Mouse (Mus musculus) neural tube, postnatal 0 days (tissue): ENCODE data around the gene Krtap1-4. TPM values are rescaled to one million over a fixed set of nuclear protein-coding genes. Genes with fewer than 3 reads are reported as not detected.

Experiments used
- polyA plus RNA-seq: library from polyadenylated mRNA; unstranded; fragments of >200 nt; fragmentation: Nextera tagmentation; extraction: Ambion mirVana; gene quantifications from 2 replicates; pipeline ENCODE4 v1.2.1, GENCODE M21; 2015

The Krtap1-4 gene
- not detected in 2 replicates for polyA plus RNA-seq

DNA sequence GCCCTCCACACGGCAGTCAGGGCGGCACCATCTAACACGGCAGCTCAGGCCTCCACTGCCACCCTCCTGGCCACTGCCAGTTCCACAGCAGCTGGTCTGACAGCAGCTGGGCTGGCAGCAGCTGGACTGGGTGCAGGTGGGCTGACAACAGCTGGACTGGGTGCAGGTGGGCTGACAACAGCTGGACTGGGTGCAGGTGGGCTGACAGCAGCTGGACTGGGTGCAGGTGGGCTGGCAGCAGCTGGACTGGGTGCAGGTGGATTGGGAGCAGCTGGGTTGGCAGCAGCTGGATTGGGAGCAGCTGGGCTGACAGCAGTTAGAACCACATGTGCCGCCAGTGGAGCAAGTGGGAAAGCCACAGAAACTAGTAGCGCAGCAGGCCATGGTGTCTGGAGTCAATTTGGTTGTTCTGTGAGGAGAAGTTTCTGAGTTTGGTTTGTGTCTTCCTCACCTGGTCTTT lies at the start of gene Krtap1-4:
TSS of gene Krtap1-4 (minus strand) at position 410 of the 460 bp plus-strand sequence.

DNA sequence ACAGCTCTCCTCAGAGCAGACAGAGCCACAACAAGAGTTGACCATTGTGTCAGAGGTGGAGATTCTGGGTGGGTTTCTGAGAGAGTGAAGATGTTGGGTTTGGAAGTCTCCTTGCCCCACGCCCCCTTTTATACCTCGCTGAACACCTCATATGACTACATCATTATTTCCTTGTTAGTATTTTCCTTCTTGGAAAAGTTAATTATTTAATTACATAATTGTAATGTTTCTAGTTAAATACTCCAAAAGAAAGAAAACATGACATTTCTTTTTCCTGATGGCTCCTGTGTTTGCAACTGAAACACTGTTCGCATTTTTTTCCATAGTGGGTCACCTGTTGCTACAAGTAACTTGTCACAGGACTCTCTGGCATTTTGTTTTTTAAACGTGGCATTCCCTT lies 44.7 kb upstream of the Krtap1-4 start, which contains the start of gene Krtap4-1:
TSS of gene Krtap4-1 (minus strand) at position 101 of the 400 bp plus-strand sequence.

DNA sequence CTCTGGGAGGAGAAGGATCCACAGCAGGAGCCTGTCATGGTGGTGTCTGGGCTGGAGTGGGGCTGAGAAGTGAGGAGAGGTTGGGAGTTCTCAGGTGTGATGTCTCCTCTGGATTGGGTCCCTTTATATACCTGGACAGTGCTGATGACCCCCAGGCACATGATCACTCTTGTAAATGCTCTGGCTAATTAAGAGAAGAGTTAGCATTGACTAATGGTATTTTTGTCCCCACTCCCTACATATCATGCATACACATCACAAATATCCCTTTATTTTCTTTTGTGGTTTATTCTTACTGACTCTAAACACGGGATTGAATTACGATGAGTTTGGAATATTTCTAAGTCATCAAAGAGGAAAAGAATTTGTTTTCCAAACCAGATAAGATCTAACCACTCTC lies 36.9 kb upstream of the Krtap1-4 start, which contains the start of gene Gm11562:
TSS of gene Gm11562 (minus strand) at position 101 of the 400 bp plus-strand sequence.

DNA sequence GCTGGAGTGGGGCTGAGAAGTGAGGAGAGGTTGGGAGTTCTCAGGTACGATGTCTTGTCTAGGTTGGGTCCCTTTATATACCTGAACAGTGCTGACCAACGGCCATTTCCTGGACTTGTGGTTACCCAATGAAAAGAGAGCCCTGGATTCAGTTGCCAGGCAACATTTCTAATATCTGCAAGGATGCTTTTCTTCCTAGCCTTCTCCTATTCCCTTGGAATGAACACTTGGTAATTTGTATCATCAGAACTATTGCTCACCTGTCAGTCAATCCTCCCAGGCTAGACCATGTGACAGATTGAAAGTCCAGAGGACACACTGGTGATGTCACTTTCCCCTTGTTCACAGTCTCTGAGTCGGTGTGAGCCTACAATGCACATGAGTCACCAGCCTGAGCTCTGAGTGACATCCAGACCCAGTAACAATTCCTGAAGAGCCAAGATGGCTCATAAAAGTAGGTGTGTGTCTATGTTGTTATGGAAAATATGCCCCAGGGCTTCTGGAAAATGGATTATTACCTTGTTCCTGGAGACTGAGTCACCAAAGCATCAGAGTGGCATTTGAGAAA lies 31.4 kb upstream of the Krtap1-4 start, which contains the start of gene Krtap2-4:
TSS of gene Krtap2-4 (minus strand) at position 51 of the 568 bp plus-strand sequence.

DNA sequence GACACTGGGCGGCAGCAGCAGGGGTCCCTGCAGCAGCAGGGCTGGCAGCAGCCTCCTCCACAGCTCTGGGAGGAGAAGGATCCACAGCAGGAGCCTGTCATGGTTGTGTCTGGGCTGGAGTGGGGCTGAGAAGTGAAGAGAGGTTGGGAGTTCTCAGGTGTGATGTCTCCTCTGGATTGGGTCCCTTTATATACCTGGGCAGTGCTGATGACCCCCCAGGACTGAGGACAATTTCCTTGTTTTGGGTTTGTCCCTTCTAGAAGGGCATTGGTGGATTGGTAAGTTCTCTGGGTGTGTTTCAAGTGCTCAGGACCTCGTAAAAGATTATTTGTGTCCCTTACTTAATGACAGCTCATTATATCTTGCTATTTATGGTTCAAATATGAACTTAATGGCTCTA lies 26.6 kb upstream of the Krtap1-4 start, which contains the start of gene Gm11937:
TSS of gene Gm11937 (minus strand) at position 101 of the 400 bp plus-strand sequence.

DNA sequence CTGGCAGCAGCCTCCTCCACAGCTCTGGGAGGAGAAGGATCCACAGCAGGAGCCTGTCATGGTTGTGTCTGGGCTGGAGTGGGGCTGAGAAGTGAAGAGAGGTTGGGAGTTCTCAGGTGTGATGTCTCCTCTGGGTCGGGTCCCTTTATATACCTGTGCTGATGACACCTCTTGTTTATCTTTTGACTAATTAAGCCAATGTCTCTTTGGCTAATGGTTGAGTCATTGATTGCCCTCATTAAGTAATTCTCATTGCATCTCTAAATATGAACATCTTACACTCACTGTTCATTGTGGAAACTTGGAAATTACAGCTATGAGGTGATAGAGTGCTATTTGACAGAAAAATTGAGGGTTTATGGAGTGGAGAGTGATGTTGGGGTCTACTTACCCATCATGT lies 19.8 kb upstream of the Krtap1-4 start, which contains the start of gene Gm11938:
TSS of gene Gm11938 (minus strand) at position 101 of the 400 bp plus-strand sequence.

DNA sequence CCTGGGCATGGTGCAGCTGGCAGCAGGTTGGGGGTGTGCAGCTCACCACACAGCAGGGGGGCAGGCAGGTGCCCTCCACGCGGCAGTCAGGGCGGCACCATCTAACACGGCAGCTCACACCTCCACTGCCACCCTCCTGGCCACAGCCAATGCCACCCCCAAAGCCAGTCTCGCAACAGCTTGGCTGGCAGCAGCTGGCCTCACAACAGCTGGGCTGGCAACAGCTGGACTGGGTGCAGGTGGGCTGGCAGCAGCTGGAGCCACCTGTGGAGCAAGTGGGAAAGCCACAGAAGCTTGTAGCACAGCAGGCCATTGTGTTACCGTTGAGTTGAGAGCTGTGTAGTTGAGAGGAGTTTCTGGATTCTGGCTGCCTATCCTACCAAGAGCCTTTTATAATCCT lies 14.3 kb upstream of the Krtap1-4 start, which contains the start of gene Krtap9-3:
TSS of gene Krtap9-3 (minus strand) at position 364 of the 400 bp plus-strand sequence.

DNA sequence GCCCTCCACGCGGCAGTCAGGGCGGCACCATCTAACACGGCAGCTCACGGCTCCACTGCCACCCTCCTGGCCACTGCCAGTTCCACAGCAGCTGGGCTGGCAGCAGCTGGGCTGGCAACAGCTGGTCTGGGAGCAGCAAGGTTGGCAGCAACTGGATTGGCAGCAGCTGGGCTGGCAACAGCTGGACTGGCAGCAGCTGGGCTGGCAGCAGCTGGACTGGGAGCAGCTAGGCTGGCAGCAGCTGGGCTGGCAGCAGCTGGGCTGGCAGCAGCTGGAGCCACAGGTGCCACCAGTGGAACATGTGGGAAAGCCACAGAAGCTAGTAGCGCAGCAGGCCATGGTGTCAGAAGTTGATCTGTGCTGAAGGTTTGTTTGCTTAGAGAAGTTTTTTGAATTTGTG lies 7.5 kb upstream of the Krtap1-4 start, which contains the start of gene Krtap1-3:
TSS of gene Krtap1-3 (minus strand) at position 359 of the 400 bp plus-strand sequence.

DNA sequence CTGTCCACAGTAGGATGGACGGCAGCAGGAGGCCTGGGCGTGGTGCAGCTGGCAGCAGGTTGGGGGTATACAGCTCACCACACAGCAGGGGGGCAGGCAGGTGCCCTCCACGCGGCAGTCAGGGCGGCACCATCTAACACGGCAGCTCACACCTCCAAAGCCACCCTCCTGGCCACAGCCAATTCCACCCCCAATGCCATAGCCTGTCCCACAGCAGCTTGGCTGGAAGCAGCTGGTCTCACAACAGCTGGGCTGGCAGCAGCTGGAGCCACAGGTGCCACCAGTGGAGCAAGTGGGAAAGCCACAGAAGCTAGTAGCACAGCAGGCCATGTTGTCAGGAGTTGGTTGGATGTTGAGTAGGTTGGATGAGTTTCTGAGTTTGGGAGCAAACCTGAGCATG lies 2.8 kb downstream of the Krtap1-4 start, which contains the start of gene Krtap1-5:
TSS of gene Krtap1-5 (minus strand) at position 381 of the 400 bp plus-strand sequence.

DNA sequence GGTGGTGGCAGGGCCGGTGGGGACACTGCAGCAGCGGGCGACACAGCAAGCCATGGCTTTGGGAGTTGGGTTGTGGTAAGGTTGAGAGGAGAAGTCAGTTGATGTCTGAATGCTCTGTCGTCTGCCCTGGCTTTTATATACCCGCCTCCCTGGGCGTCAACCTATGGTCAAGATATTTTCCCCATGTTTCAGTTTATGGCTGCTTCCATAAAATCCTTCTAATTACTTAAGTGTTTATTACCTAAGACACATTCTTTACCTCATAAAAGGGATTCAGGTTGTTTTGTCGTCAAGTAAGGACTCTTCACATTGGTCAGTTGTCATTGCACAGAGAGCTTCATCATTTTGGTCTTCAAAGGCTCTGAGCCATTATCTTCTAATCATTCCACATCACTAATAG lies 16.9 kb downstream of the Krtap1-4 start, which contains the start of gene Krtap3-1:
TSS of gene Krtap3-1 (minus strand) at position 101 of the 400 bp plus-strand sequence.

DNA sequence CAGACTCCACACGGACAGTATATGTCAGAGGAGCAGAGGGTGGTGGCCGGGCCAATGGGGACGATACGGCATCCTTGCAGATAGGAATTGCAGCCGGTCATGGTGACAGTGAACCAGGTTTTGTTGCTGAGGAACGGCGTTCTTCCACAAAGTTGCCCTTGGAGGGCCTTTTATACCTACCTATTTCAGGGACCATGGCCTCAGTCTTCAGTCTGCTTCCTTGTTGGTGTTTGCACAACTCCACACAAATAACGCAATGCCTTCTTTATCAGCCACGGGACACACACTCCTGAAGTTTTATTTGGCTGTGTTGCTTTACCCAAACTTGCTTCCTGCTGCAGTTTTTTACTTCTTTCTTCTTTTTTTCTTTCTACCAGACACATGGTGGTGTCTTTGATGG lies 24.1 kb downstream of the Krtap1-4 start, which contains the start of gene Gm11939:
TSS of gene Gm11939 (minus strand) at position 101 of the 400 bp plus-strand sequence.

DNA sequence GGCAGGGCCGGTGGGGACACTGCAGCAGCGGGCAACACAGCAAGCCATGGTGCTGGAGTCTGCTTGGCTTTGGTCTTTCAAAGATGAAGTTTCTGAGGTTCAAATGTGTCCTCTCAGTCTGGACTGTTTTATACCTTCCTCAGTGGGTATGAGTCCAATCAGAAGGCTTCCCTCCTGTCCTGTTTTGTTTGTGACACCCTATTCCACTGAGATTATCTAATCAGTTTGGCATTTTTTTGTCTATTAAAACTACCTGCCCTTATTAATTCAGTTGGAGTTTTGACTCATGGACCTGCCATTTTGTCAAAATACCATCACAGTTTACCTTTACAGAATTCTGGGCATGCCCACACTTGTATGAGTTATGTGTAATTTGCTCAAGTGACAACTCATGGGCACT lies 26.7 kb downstream of the Krtap1-4 start, which contains the start of gene Krtap3-2:
TSS of gene Krtap3-2 (minus strand) at position 101 of the 400 bp plus-strand sequence.

DNA sequence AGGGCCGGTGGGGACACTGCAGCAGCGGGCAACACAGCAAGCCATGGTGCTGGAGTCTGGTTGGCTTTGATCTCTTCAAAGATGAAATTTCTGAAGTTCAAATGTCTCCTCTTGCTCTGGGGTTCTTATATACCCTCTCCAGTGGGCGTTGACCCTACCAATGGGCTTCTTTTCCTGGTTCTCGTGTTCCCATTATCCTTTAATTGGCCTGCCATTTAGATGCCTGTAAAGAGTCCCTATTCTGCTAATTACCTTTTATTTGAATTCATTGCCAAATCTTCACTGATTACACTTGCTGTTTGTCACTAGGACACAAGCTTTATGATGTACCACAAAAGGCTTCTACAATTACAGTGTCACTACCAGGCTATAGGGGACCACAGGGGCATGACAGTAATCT lies 32.7 kb downstream of the Krtap1-4 start, which contains the start of gene Krtap3-3:
TSS of gene Krtap3-3 (minus strand) at position 101 of the 400 bp plus-strand sequence.

Other genes with a start within 250 kb of the Krtap1-4 start
- gene Krt26, start 245.7 kb downstream of the Krtap1-4 start, polyA plus RNA-seq = 0.30 and 0.69 TPM in 2 replicates
- gene Krt27, start 232.6 kb downstream of the Krtap1-4 start, polyA plus RNA-seq = 0.43 and 0.71 TPM in 2 replicates
- 0.45 and 0.55 TPM in 2 replicates for gene Krt28, start 208.8 kb downstream of the Krtap1-4 start, polyA plus RNA-seq
- gene Krt10, start 194.3 kb downstream of the Krtap1-4 start, polyA plus RNA-seq = 37.8 and 38.5 TPM in 2 replicates
- 0.21 and 0.27 TPM in 2 replicates for gene Krt12, start 161.4 kb downstream of the Krtap1-4 start, polyA plus RNA-seq
- 0.08 and 0.19 TPM in 2 replicates for gene Krt20, start 145.5 kb downstream of the Krtap1-4 start, polyA plus RNA-seq
- gene Krt23, start 90.5 kb downstream of the Krtap1-4 start, polyA plus RNA-seq = 0.33 and 0.57 TPM in 2 replicates
- gene Krt39, start 62.3 kb downstream of the Krtap1-4 start, polyA plus RNA-seq = not detected in 2 replicates
- gene Krt40, start 40.5 kb downstream of the Krtap1-4 start, polyA plus RNA-seq = not detected in 2 replicates
- gene Krtap3-3, start 32.8 kb downstream of the Krtap1-4 start, polyA plus RNA-seq = not detected in 2 replicates
- not detected in 2 replicates for gene Krtap3-2, start 26.8 kb downstream of the Krtap1-4 start, polyA plus RNA-seq
- gene Gm11939, start 24.2 kb downstream of the Krtap1-4 start, polyA plus RNA-seq = not detected in 2 replicates
- not detected in 2 replicates for gene Krtap3-1, start 17.0 kb downstream of the Krtap1-4 start, polyA plus RNA-seq
- not detected in 2 replicates for gene Krtap1-5, start 2.6 kb downstream of the Krtap1-4 start, polyA plus RNA-seq
- gene Krtap1-3, start 7.7 kb upstream of the Krtap1-4 start, polyA plus RNA-seq = not detected in 2 replicates
- gene Krtap9-3, start 14.5 kb upstream of the Krtap1-4 start, polyA plus RNA-seq = not detected in 2 replicates
- gene Gm11938, start 19.7 kb upstream of the Krtap1-4 start, polyA plus RNA-seq = not detected in 2 replicates
- gene Gm11937, start 26.5 kb upstream of the Krtap1-4 start, polyA plus RNA-seq = not detected in 2 replicates
- not detected in 2 replicates for gene Krtap2-4, start 31.2 kb upstream of the Krtap1-4 start, polyA plus RNA-seq
- gene Gm11562, start 36.8 kb upstream of the Krtap1-4 start, polyA plus RNA-seq = not detected in 2 replicates
- not detected in 2 replicates for gene Krtap4-1, start 44.6 kb upstream of the Krtap1-4 start, polyA plus RNA-seq
- not detected in 2 replicates for gene Krtap4-2, start 51.4 kb upstream of the Krtap1-4 start, polyA plus RNA-seq
- not detected in 2 replicates for gene Krtap4-7, start 60.4 kb upstream of the Krtap1-4 start, polyA plus RNA-seq
- gene Gm11555, start 66.6 kb upstream of the Krtap1-4 start, polyA plus RNA-seq = not detected in 2 replicates
- not detected in 2 replicates for gene Gm11563, start 75.3 kb upstream of the Krtap1-4 start, polyA plus RNA-seq
- not detected in 2 replicates for gene Krtap4-6, start 82.3 kb upstream of the Krtap1-4 start, polyA plus RNA-seq
- not detected in 2 replicates for gene Gm14190, start 107.1 kb upstream of the Krtap1-4 start, polyA plus RNA-seq
- gene Gm14180, start 150.6 kb upstream of the Krtap1-4 start, polyA plus RNA-seq = not detected in 2 replicates
- not detected in 2 replicates for gene Gm11595, start 189.3 kb upstream of the Krtap1-4 start, polyA plus RNA-seq
- gene Krtap4-8, start 197.1 kb upstream of the Krtap1-4 start, polyA plus RNA-seq = not detected in 2 replicates
- gene Krtap4-9, start 201.5 kb upstream of the Krtap1-4 start, polyA plus RNA-seq = not detected in 2 replicates
- not detected in 2 replicates for gene Gm11596, start 209.8 kb upstream of the Krtap1-4 start, polyA plus RNA-seq
- gene Gm11569, start 215.3 kb upstream of the Krtap1-4 start, polyA plus RNA-seq = not detected in 2 replicates
- not detected in 2 replicates for gene Gm11554, start 220.8 kb upstream of the Krtap1-4 start, polyA plus RNA-seq
- gene Krtap4-13, start 226.2 kb upstream of the Krtap1-4 start, polyA plus RNA-seq = not detected in 2 replicates
- gene Gm11564, start 232.0 kb upstream of the Krtap1-4 start, polyA plus RNA-seq = not detected in 2 replicates